Mouse (Mus musculus) CH12.LX (cell line): Measurements from ENCODE around the gene Gria1.

ENCODE experiments used
- BHLHE40 ChIP-seq: IDR thresholded peaks from 2 replicates; pipeline ENCODE4 v1.6.1; 2011; ENCODE audit warnings: mild to moderate bottlenecking, low read depth, low read length, improper control_type of control experiment
- CTCF ChIP-seq, 2 experiments: IDR thresholded peaks in 1 of 2; conservative IDR thresholded peaks in 1 of 2; 2 replicates each; pipeline ENCODE4 v1.5.1; 2011 to 2012; ENCODE audit warnings: low read depth in 2 of 2, low read length in 2 of 2, improper control_type of control experiment in 1 of 2, inconsistent platforms in 1 of 2, mild to moderate bottlenecking in 1 of 2, moderate library complexity in 1 of 2
- HCFC1 ChIP-seq: IDR thresholded peaks from 2 replicates; pipeline ENCODE4 v1.6.1; 2012; ENCODE audit warnings: low read depth, mild to moderate bottlenecking, inconsistent platforms, low read length, improper control_type of control experiment
- MAX ChIP-seq: IDR thresholded peaks from 2 replicates; pipeline ENCODE4 v1.6.1; 2011; ENCODE audit warnings: low read length, improper control_type of control experiment
- POLR2A ChIP-seq: IDR thresholded peaks from 2 replicates; pipeline ENCODE4 v1.6.1; 2011; ENCODE audit warnings: low read depth, mild to moderate bottlenecking, improper control_type of control experiment, low read length

- no peak for TF ChIP-seq MAX
- no peak for TF ChIP-seq POLR2A
- TF ChIP-seq BHLHE40, result no peak
- TF ChIP-seq CTCF (conservative IDR thresholded peaks at IDR 0.05 in 1 of 2, IDR thresholded peaks at IDR 0.05 in 1 of 2; ENCODE audit: low read depth in 2 of 2, low read length in 2 of 2), result no peak
- TF ChIP-seq HCFC1, result no peak
Observed at GRCm38 (mm10) chr11:57062441-57062840, 51.3 kb downstream of the Gria1 start.
